Mouse (Mus musculus) cerebellum, adult 11-12 months (tissue): ENCODE measurements around the gene Gp5.

Experiments
- DNase-seq: peaks from one replicate; pipeline ENCODE4 v3.0.0; 2022

Gene Gp5

GRCm38 (mm10) chr16:30278406-30278805, 32.2 kb downstream of the Gp5 start:
- no peak for DNase-seq

- no peak for DNase-seq
Observed at GRCm38 (mm10) chr16:30275558-30276340, 34.8 kb downstream of the Gp5 start.

GRCm38 (mm10) chr16:30273065-30273464, 37.5 kb downstream of the Gp5 start:
- no peak for DNase-seq

- DNase-seq, result no peak
Observed at GRCm38 (mm10) chr16:30271941-30272595, 38.5 kb downstream of the Gp5 start.

- no peak for DNase-seq
Observed at GRCm38 (mm10) chr16:30271223-30271761, 39.3 kb downstream of the Gp5 start.

GRCm38 (mm10) chr16:30267359-30267758, 43.2 kb downstream of the Gp5 start, which contains the start of gene Cpn2:
Cpn2 (minus strand) TSS chr16:30267499.
- DNase-seq, result no peak

- no peak for DNase-seq
Observed at GRCm38 (mm10) chr16:30266561-30266960, 44.0 kb downstream of the Gp5 start.

GRCm38 (mm10) chr16:30265611-30266010, 45.0 kb downstream of the Gp5 start:
- DNase-seq, result no peak

- DNase-seq, result no peak
Observed at GRCm38 (mm10) chr16:30263156-30263555, 47.4 kb downstream of the Gp5 start.

- peak; percentile 17 for DNase-seq
Observed at GRCm38 (mm10) chr16:30262664-30263063, 47.9 kb downstream of the Gp5 start.

GRCm38 (mm10) chr16:30262157-30262556, 48.4 kb downstream of the Gp5 start:
- no peak for DNase-seq

- no peak for DNase-seq
Observed at GRCm38 (mm10) chr16:30261341-30261740, 49.2 kb downstream of the Gp5 start.

- DNase-seq, result no peak
Observed at GRCm38 (mm10) chr16:30260012-30260635, 50.5 kb downstream of the Gp5 start.

- no peak for DNase-seq
Observed at GRCm38 (mm10) chr16:30259444-30259843, 51.1 kb downstream of the Gp5 start.

- no peak for DNase-seq
Observed at GRCm38 (mm10) chr16:30258441-30258840, 52.1 kb downstream of the Gp5 start.

- no peak for DNase-seq
Observed at GRCm38 (mm10) chr16:30257718-30258117, 52.9 kb downstream of the Gp5 start.
